Mouse (Mus musculus) central nervous system, embryonic 14 days (tissue): ENCODE results near the gene Ttc9b. TPM values are rescaled to one million over a fixed set of nuclear protein-coding genes. Genes with fewer than 3 reads are reported as not detected.

ENCODE experiments used
- polyA plus RNA-seq: library from polyadenylated mRNA; depleted of rRNA; stranded (reverse); fragments of >200 nt; gene quantifications from 2 replicates; pipeline ENCODE4 v1.2.3, GENCODE M21; 2012; rRNA removed

Gene Ttc9b
- polyA plus RNA-seq: 36.9 and 44.1 TPM in 2 replicates

GRCm38 (mm10) chr7:27653681-27654437 is at the start of gene Ttc9b:
Gene Ttc9b, plus strand, starts transcription at chr7:27653915.

GRCm38 (mm10) chr7:27674522-27675221 is 21.0 kb downstream of the Ttc9b start, which contains the start of gene Map3k10:
Gene Map3k10, minus strand, starts transcription at chr7:27674598.

GRCm38 (mm10) chr7:27688815-27689612 is 35.3 kb downstream of the Ttc9b start, which contains the start of gene Zfp607b:
Gene Zfp607b, plus strand, starts transcription at chr7:27689340.

Other genes with a start within 250 kb of the Ttc9b start
- 19.9 and 20.5 TPM in 2 replicates for gene Sptbn4, start 206.2 kb upstream of the Ttc9b start, polyA plus RNA-seq
- 18.0 and 25.5 TPM in 2 replicates for gene Blvrb, start 205.9 kb upstream of the Ttc9b start, polyA plus RNA-seq
- 12.0 and 16.2 TPM in 2 replicates for gene Sertad3, start 180.1 kb upstream of the Ttc9b start, polyA plus RNA-seq
- gene Sertad1, start 167.0 kb upstream of the Ttc9b start, polyA plus RNA-seq: 6.8 and 10.9 TPM in 2 replicates
- gene Prx, start 154.6 kb upstream of the Ttc9b start, polyA plus RNA-seq: 2.2 and 3.5 TPM in 2 replicates
- gene Hipk4, start 130.6 kb upstream of the Ttc9b start, polyA plus RNA-seq: 1.7 and 2.3 TPM in 2 replicates
- 131 and 151 TPM in 2 replicates for gene Pld3, start 100.7 kb upstream of the Ttc9b start, polyA plus RNA-seq
- gene 2310022A10Rik, start 100.7 kb upstream of the Ttc9b start, polyA plus RNA-seq: 42.0 and 43.1 TPM in 2 replicates
- gene Akt2, start 62.4 kb upstream of the Ttc9b start, polyA plus RNA-seq: 70.1 and 73.9 TPM in 2 replicates
- gene Map3k10, start 20.7 kb downstream of the Ttc9b start, polyA plus RNA-seq: 65.0 and 67.7 TPM in 2 replicates
- gene Zfp607b, start 35.4 kb downstream of the Ttc9b start, polyA plus RNA-seq: 6.6 and 8.8 TPM in 2 replicates
- gene Zfp60, start 77.5 kb downstream of the Ttc9b start, polyA plus RNA-seq: 31.6 and 40.7 TPM in 2 replicates
- 3.3 and 4.0 TPM in 2 replicates for gene Zfp626, start 153.3 kb downstream of the Ttc9b start, polyA plus RNA-seq
- gene Zfp59, start 184.7 kb downstream of the Ttc9b start, polyA plus RNA-seq: 5.3 and 6.1 TPM in 2 replicates
- 1.2 and 1.3 TPM in 2 replicates for gene Zfp607a, start 203.6 kb downstream of the Ttc9b start, polyA plus RNA-seq